Mouse (Mus musculus): ENCODE measurements around the gene Cdkn1c.

Gene Cdkn1c

GRCm38 (mm10) chr7:143460874-143461273, at the start of gene Cdkn1c:
Cdkn1c (minus strand) TSS chr7:143461050.
- DNase-seq (ENCODE audit: inconsistent age in 2 of 2, low spot score in 1 of 2): peak; percentile 92 to 95

- no peak for DNase-seq (ENCODE audit: inconsistent age in 2 of 2, low spot score in 1 of 2)
Measured at GRCm38 (mm10) chr7:143509566-143509965, 48.7 kb upstream of the Cdkn1c start.

DNA sequence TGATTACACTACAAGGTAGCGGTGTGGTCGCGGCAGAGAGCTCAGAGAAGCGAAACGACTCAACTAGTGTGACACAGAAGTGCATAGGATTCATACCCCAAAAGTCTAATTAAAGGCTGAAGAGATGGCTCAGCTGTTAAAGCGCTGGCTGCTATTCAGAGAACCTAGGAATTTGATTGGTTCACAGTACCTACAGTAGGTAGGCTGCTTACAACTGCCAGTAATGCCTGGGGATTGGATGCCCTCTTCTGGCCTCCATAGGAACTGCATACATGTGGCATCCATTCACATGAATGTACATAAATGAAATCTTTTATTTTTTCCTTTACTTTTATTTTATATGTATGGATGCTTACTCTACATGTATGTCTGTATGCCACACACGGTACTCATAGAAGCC, 45.8 kb upstream of the Cdkn1c start:
- peak; percentile 51 to 86 for DNase-seq (ENCODE audit: inconsistent age in 2 of 2, low spot score in 1 of 2)

DNA sequence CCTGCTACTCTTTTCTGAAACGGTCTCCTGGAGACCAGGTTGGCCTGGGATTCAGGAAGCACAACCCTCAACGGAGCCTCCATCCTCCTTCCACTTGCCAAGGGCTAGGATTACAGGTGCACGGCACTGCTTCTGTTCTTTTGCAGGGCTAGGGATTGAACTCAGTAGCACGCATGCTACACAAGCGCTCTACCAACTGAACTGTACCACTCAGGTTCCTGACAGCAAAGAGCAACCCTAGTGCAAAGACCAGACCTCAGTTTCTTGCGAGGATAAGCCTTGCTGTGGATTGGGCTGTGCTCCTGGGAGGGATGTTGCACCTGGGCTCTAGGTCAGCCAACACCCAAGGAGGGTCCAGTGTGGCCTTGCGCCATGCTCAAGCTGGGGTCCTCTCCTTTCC, 45.4 kb upstream of the Cdkn1c start:
- DNase-seq (ENCODE audit: inconsistent age in 2 of 2, low spot score in 1 of 2): no peak

DNA sequence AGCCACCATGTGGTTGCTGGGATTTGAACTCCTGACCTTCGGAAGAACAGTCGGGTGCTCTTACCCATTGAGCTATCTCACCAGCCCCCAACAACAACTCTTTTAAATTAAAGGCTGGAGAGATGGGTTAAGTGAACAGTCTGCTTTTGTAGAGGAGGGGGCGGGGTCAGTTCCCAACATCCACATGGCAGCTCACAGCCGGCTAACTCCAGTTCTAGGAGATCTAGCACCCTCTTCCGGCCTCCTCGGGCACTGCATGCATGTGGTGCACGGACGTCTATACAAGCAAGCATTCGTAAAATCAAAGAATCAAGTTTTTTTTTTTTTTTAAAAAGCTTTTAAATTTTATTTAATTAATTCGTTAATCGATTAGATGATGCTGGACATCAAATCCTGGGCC, 45.0 kb upstream of the Cdkn1c start:
- peak; percentile 78 to 94 for DNase-seq (ENCODE audit: inconsistent age in 2 of 2, low spot score in 1 of 2)

- no peak for DNase-seq (ENCODE audit: inconsistent age in 2 of 2, low spot score in 1 of 2)
Measured at GRCm38 (mm10) chr7:143505411-143505810, 44.6 kb upstream of the Cdkn1c start.

DNA sequence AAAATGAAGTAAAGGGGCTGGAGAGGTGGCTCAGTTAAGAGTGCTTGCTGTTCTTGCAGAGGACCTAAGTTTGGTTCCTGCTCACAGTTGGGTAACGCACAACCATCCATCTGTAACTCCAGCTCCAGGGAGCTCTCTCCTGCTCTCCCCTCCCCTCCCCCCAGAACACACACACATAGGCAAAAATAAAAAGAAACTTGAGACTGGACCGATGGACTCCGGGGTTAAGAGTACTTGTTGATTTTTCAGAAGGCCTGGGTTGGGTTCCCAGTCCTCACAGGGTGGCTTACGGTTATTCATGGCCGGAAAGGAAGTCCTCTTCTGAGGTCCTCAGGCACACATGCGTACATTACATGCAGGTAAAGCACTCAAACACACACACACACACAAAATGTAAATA, 43.1 kb upstream of the Cdkn1c start:
- DNase-seq (ENCODE audit: inconsistent age in 2 of 2, low spot score in 1 of 2): no peak

- peak; percentile 20 to 79 for DNase-seq (ENCODE audit: inconsistent age in 2 of 2, low spot score in 1 of 2)
Measured at GRCm38 (mm10) chr7:143502418-143503200, 41.8 kb upstream of the Cdkn1c start, which contains the start of gene Phlda2. Phlda2 (minus strand) TSS chr7:143503150.

GRCm38 (mm10) chr7:143501643-143502417, 41.0 kb upstream of the Cdkn1c start:
- peak; percentile 45 to 86 for DNase-seq (ENCODE audit: inconsistent age in 2 of 2, low spot score in 1 of 2)

- DNase-seq (ENCODE audit: inconsistent age in 2 of 2, low spot score in 1 of 2): no peak
Measured at GRCm38 (mm10) chr7:143500912-143501311, 40.1 kb upstream of the Cdkn1c start.

DNA sequence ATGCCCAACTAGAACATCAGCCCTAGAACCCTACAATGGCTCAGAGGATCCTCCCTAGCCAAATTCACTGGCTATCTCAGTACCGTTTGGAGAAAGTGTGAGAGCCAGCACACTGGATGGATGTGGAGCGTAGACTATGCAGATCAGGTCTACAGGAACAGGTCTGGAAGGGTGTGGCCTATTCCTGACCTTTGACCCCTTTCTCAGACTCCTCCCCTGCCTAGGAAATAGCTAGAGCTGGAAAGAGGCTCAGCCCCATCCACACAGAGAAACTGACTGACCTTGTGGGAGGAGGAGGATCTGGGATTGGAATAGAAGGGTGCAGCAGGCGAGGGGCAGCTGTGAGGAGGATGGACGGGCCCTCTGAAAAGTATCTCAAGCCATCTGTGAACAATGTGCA, 37.7 kb upstream of the Cdkn1c start:
- no peak for DNase-seq (ENCODE audit: inconsistent age in 2 of 2, low spot score in 1 of 2)

GRCm38 (mm10) chr7:143495104-143495961, 34.5 kb upstream of the Cdkn1c start:
- no peak for DNase-seq (ENCODE audit: inconsistent age in 2 of 2, low spot score in 1 of 2)

DNA sequence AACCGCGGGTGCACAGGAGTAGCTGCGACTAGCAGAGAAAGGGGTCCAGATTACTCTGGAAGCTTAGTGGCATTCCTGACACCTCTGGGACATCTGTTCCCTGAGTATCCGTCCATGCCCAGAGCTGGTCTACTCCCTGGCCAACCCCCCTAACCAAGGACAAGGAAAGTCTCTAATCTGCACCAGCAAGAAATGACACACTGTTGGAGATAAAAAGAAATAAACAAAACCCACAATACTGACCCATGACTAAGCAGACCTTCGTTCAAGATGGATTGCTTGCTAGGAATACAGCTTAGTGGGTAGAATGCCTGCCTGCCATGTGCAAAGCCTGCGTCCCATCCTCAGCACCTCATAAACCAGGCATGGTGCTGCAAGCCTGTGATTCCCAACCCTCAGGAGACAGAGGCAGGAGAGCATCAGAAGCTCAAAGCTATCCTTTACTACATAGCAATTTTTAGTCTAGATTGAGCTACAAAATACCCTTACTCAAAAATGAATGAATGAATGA, 32.8 kb upstream of the Cdkn1c start:
- peak in 1 of 2 experiments; percentile 73 for DNase-seq (ENCODE audit: inconsistent age in 2 of 2, low spot score in 1 of 2)

- DNase-seq (ENCODE audit: inconsistent age in 2 of 2, low spot score in 1 of 2): no peak
Measured at GRCm38 (mm10) chr7:143489735-143490134, 28.9 kb upstream of the Cdkn1c start.

GRCm38 (mm10) chr7:143482541-143482940, 21.7 kb upstream of the Cdkn1c start:
- no peak for DNase-seq (ENCODE audit: inconsistent age in 2 of 2, low spot score in 1 of 2)

- no peak for DNase-seq (ENCODE audit: inconsistent age in 2 of 2, low spot score in 1 of 2)
Measured at GRCm38 (mm10) chr7:143481806-143482387, 21.0 kb upstream of the Cdkn1c start.

- DNase-seq (ENCODE audit: inconsistent age in 2 of 2, low spot score in 1 of 2): peak; percentile 66 to 88
Measured at GRCm38 (mm10) chr7:143480498-143480897, 19.6 kb upstream of the Cdkn1c start.

- DNase-seq (ENCODE audit: inconsistent age in 2 of 2, low spot score in 1 of 2): no peak
Measured at GRCm38 (mm10) chr7:143477800-143478199, 16.9 kb upstream of the Cdkn1c start.

GRCm38 (mm10) chr7:143476702-143477335, 16.0 kb upstream of the Cdkn1c start:
- no peak for DNase-seq (ENCODE audit: inconsistent age in 2 of 2, low spot score in 1 of 2)

- DNase-seq (ENCODE audit: inconsistent age in 2 of 2, low spot score in 1 of 2): peak; percentile 55 to 75
Measured at GRCm38 (mm10) chr7:143475876-143476275, 15.0 kb upstream of the Cdkn1c start.

All from adrenal gland, adult (tissue).